Mouse (Mus musculus) stomach, postnatal 0 days (tissue): Measurements from ENCODE around the gene Nelfb. TPM values are rescaled to one million over a fixed set of nuclear protein-coding genes. Genes with fewer than 3 reads are reported as not detected.
A peak's percentile ranks its signal among the peaks of the same experiment; 100 is the strongest.

ENCODE experiments used
- ATAC-seq: fragments of 200-750 bp; cut with Nextera tagmentation; 2 replicates; pipeline ENCODE4 v1.8.0; 2017; ENCODE audit not compliant: low FRiP score, low TSS enrichment
- DNase-seq: peaks from one replicate; pipeline ENCODE4 v3.0.0-alpha.2; 2016; ENCODE audit warnings: low spot score
- H3K27ac ChIP-seq: fragments of 300-500 bp; sonication (generic); replicated peaks from 2 replicates; pipeline ENCODE4 v1.5.1; 2014; ENCODE audit warnings: mild to moderate bottlenecking, control low read depth
- H3K27me3 ChIP-seq: fragments of 300-500 bp; sonication (generic); 2 replicates; pipeline ENCODE4 v1.6.1; 2014; ENCODE audit warnings: low read length; ENCODE audit not compliant: control insufficient read depth, insufficient read depth
- H3K36me3 ChIP-seq: fragments of 300-500 bp; sonication (generic); 2 replicates; pipeline ENCODE4 v1.6.1; 2014; ENCODE audit warnings: low read length, mixed read lengths; ENCODE audit not compliant: control insufficient read depth, insufficient read depth
- H3K4me1 ChIP-seq: fragments of 300-500 bp; sonication (generic); replicated peaks from 2 replicates; pipeline ENCODE4 v1.6.1; 2014; ENCODE audit warnings: antibody characterized with exemption; ENCODE audit not compliant: control insufficient read depth, insufficient read depth
- H3K4me2 ChIP-seq: fragments of 300-500 bp; sonication (generic); replicated peaks from 2 replicates; pipeline ENCODE4 v1.6.1; 2014; ENCODE audit warnings: low read depth, mild to moderate bottlenecking, control low read depth, moderate library complexity
- H3K4me3 ChIP-seq: fragments of 300-500 bp; sonication (generic); 2 replicates; pipeline ENCODE4 v1.5.1; 2014; ENCODE audit warnings: low read depth, low read length, control low read depth
- H3K9ac ChIP-seq: fragments of 300-500 bp; sonication (generic); 2 replicates; pipeline ENCODE4 v1.6.1; 2014; ENCODE audit warnings: mild to moderate bottlenecking, low read length, control low read depth, mixed read lengths
- H3K9me3 ChIP-seq: fragments of 300-500 bp; sonication (generic); 2 replicates; pipeline ENCODE4 v1.6.1; 2016; ENCODE audit warnings: low read length; ENCODE audit not compliant: control insufficient read depth
- CTCF ChIP-seq: IDR thresholded peaks from 2 replicates; pipeline ENCODE4 v1.5.1; 2016; ENCODE audit warnings: antibody characterized with exemption, low read depth, mild to moderate bottlenecking, moderate library complexity
- EP300 ChIP-seq: optimal IDR thresholded peaks from 2 replicates; pipeline ENCODE3; 2016; ENCODE audit warnings: antibody characterized with exemption
- WGBS: fragments of 180-500 bp; shearing (Covaris S2); extraction: QIAGEN DNeasy Blood & Tissue Kit; methylation state at CpG from one replicate; pipeline ENCODE4 v1.1.7; 2014; 5-methylcytosine and 5-hydroxymethylcytosine counted together
- polyA plus RNA-seq: library from polyadenylated mRNA; unstranded; fragments of >200 nt; fragmentation: Nextera tagmentation; extraction: Ambion mirVana; gene quantifications from 2 replicates; pipeline ENCODE4 v1.2.1, GENCODE M21; 2015

The Nelfb gene
- polyA plus RNA-seq, 1 experiment from 2014 or later = 58.6 TPM

- Histone ChIP-seq H3K9me3 (no peaks in the 10 kb centered on the region), H3K4me3 (peak overlapping the region; percentile 58), H3K4me2 (peak overlapping the region; percentile 85), H3K27me3 (no peaks in the 10 kb centered on the region; the same call in 1 of the 2 replicates), H3K4me1 (peaks cover 3% of the 10 kb centered on the region; the same call in 1 of the 2 replicates), H3K36me3 (no peaks in the 10 kb centered on the region), H3K9ac (peak overlapping the region; percentile 64), H3K27ac (peak overlapping the region; percentile 96)
- WGBS = under 1% methylated on average over 97 of the region's 100 CpGs
- DNase-seq (peak; percentile 73), ATAC-seq (peak; percentile 73)
- TF ChIP-seq EP300 (no peak), CTCF (peak; percentile 34; the same call in 1 of the 2 replicates)
Measured at GRCm38 (mm10) chr2:25180973-25181890, 30.1 kb downstream of the Nelfb start.

- under 1% methylated on average over 35 of the region's 35 CpGs for WGBS
- Histone ChIP-seq H3K9ac (peak within 1 kb of the TSS; percentile 64), H3K4me2 (peak within 1 kb of the TSS; percentile 85), H3K27ac (peak within 1 kb of the TSS; percentile 96), H3K27me3 (no peaks in the 10 kb centered on the region; the same call in 1 of the 2 replicates), H3K4me1 (peaks cover 2% of the 10 kb centered on the region; the same call in 1 of the 2 replicates), H3K9me3 (no peaks in the 10 kb centered on the region), H3K4me3 (peak within 1 kb of the TSS; percentile 58), H3K36me3 (no peaks in the 10 kb centered on the region)
- ATAC-seq = peak; percentile 88
- TF ChIP-seq CTCF (peak; percentile 73), EP300 (no peak)
- peak; percentile 96 for DNase-seq
Measured at GRCm38 (mm10) chr2:25180478-25180903, 30.8 kb downstream of the Nelfb start, which contains the start of gene Nrarp. Gene Nrarp, plus strand, starts transcription at chr2:25180758.

- Histone ChIP-seq H3K4me2 (peak overlapping the region; percentile 85), H3K4me1 (no peaks in the 10 kb centered on the region), H3K27ac (peak overlapping the region; percentile 96), H3K36me3 (no peaks in the 10 kb centered on the region), H3K9ac (peak overlapping the region; percentile 41; the same call in 1 of the 2 replicates), H3K27me3 (no peaks in the 10 kb centered on the region; the same call in 1 of the 2 replicates), H3K9me3 (no peaks in the 10 kb centered on the region), H3K4me3 (peak overlapping the region; percentile 58)
- TF ChIP-seq EP300 (no peak), CTCF (no peak)
- WGBS = 42% methylated on average over 15 of the region's 15 CpGs
- DNase-seq = no peak
- ATAC-seq = no peak
Measured at GRCm38 (mm10) chr2:25179566-25180217, 31.6 kb downstream of the Nelfb start.

- no peak overlapping the region for H3K9ac ChIP-seq
- TF ChIP-seq EP300 (no peak), CTCF (no peak)
- H3K27ac ChIP-seq = peak overlapping the region; percentile 40
- DNase-seq = no peak
- no peak overlapping the region for H3K4me2 ChIP-seq
- no peak for ATAC-seq
- no peaks in the 10 kb centered on the region; the same call in 1 of the 2 replicates for H3K27me3 ChIP-seq
- no peaks in the 10 kb centered on the region for H3K4me1 ChIP-seq
- H3K36me3 ChIP-seq = no peaks in the 10 kb centered on the region
- 40% methylated on average over 10 of the region's 10 CpGs for WGBS
- H3K4me3 ChIP-seq = no peak overlapping the region
- H3K9me3 ChIP-seq = no peaks in the 10 kb centered on the region
Measured at GRCm38 (mm10) chr2:25178285-25178972, 32.9 kb downstream of the Nelfb start.

GRCm38 (mm10) chr2:25177685-25178084 is 33.6 kb downstream of the Nelfb start:
- H3K27ac ChIP-seq = peak overlapping the region; percentile 63
- WGBS = 21% methylated on average over 6 of the region's 6 CpGs
- no peak overlapping the region for H3K4me3 ChIP-seq
- H3K9me3 ChIP-seq = no peaks in the 10 kb centered on the region
- DNase-seq (peak; percentile 59), ATAC-seq (no peak)
- no peaks in the 10 kb centered on the region; the same call in 1 of the 2 replicates for H3K27me3 ChIP-seq
- TF ChIP-seq EP300 (no peak), CTCF (no peak)
- H3K4me1 ChIP-seq = no peaks in the 10 kb centered on the region
- no peak overlapping the region for H3K9ac ChIP-seq
- no peaks in the 10 kb centered on the region for H3K36me3 ChIP-seq
- no peak overlapping the region for H3K4me2 ChIP-seq
